Mouse (Mus musculus) megakaryocyte, embryonic 14.5 days (primary cell): ENCODE data around the gene Ypel5.

Experiments used
- FLI1 ChIP-seq: IDR thresholded peaks from 2 replicates; pipeline ENCODE4 v1.6.1; 2012; ENCODE audit warnings: low read length, inconsistent platforms, mixed read lengths
- GATA1 ChIP-seq: IDR thresholded peaks from 3 replicates; pipeline ENCODE4 v1.6.1; 2012; ENCODE audit warnings: mixed read lengths, low read length, inconsistent platforms, borderline replicate concordance

GRCm38 (mm10) chr17:72880156-72880555, 43.9 kb downstream of the Ypel5 start:
- TF ChIP-seq GATA1, result no peak
- TF ChIP-seq FLI1, result no peak
